Mouse (Mus musculus) spleen, adult 2 months (tissue): Measurements from ENCODE around the gene Kalrn.

ENCODE experiments used
- CTCF ChIP-seq: fragments of 200-500 bp; IDR thresholded peaks from 2 replicates; pipeline ENCODE4 v1.5.1; 2011; ENCODE audit warnings: mild to moderate bottlenecking, inconsistent platforms; ENCODE audit not compliant: insufficient read depth, insufficient read length, insufficient replicate concordance; ENCODE audit errors: extremely low read depth
- POLR2A ChIP-seq: fragments of 200-500 bp; IDR thresholded peaks from 2 replicates; pipeline ENCODE4 v1.6.1; 2011; ENCODE audit warnings: low read depth, low read length, inconsistent platforms

GRCm38 (mm10) chr16:33944772-33945171, 628.6 kb downstream of the Kalrn start:
- no peak for TF ChIP-seq CTCF
- TF ChIP-seq POLR2A, result no peak
